Mouse (Mus musculus) cerebellum, postnatal 25 days (tissue): ENCODE data around the gene Dtnb.
A peak's percentile ranks its signal among the peaks of the same experiment; 100 is the strongest.

Source experiments
- DNase-seq, 2 experiments: peaks; one replicate each; pipeline ENCODE4 v3.0.0; 2021; ENCODE audit warnings: mixed read lengths in 2 of 2

Gene Dtnb

DNA sequence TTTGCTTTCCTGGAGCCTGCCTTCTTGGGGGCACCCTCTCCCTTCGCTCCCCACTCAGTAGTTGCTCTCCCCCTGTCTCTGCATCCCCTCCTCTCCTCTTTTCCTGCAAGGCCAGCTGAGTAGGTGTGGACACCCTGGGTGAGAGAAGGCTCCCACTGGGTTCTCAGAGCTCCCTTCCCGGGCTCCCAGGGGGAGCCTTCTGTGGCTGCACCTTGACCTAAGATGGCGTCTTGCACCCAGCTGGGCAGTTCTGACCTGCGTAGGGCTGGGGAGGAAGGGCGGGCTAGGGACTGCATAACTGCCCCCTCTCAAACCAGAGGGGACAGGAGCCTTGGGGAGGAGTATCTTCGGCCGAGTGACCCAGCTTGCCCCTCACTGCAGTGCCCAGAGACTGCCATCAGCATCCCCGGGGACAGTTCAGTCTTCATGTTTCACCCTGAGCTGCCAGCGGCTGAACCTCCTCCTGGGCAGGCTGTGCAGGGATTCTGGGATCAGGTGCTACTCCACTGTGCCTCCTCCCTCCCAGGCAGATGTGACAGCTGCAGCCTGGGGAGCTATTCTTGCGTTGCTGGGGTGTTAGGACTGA, 236.3 kb downstream of the Dtnb start:
- DNase-seq: peak; percentile 50 to 53

DNA sequence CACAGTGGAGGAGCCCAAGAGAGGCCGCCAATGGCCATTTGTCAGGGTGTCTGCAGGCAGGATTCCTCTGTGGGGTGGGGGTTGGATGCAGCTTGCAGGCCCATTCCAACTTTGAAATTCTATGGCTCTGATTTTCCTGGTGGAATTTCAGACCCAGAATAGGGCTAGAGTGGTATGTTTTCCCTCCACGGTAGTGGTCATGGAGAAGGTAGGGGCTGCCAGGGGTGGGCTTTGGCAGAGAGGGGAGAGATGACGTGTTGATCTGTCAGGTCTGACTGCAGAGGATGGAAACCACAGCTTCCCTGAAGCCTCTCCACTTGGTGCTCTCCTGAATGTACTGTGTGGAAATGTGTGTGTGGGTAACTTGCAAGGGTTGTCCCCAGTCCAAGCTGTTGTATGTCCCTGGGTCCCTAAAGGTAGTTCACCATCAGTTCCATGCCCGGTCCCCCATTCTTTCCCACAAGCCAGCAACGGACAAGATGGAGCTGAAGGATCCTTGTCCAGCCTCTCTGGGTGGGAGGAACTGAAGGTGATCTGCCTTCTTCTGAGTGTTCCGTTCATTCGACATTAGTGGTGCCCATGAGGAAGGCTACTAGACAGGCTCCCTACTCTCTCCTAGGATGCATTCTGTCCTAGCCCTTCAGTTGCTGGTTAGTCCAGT, 237.5 kb downstream of the Dtnb start:
- DNase-seq: peak in 1 of 2 experiments; percentile 23

DNA sequence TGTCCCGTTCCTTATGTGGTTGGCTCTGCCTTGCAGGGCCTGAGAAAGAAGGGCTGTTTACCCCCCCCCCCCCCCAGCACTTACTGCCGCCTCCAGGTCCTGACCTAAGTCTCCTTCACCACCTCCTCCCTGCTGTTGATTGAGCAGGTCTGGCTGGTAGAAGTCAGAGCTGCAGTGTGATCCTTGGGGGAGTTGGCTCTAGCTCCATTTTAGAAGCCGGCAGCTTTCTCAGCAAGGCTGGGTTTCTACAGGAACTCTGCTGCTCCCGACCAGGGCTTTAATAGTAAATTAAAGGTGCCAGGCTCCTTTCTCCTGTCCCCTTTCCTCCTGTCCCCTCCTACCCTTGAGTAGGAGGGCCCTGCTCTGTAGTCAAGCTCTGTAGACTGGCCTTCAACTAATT, 238.3 kb downstream of the Dtnb start:
- no peak for DNase-seq

DNA sequence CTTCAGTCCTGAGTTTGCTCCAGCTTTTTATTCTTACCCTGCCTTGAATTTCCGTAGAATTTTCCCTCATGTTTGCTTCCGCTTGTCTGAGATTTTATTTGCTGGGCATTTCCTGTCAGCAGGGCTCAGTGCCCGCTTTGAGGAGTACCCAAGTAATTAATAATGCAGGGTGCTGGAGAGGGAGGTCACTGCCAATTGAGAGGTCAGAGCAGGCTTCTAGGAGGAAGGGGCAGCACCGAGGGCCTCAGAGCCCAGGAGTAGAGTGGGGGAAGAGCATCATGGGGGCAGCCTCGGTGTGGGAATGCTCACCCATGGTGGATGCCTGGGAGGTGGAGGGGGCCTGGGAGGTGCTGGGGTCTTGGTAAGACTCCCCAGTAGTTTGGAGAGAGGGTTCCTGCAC, 239.4 kb downstream of the Dtnb start:
- peak in 1 of 2 experiments; percentile 16 for DNase-seq

DNA sequence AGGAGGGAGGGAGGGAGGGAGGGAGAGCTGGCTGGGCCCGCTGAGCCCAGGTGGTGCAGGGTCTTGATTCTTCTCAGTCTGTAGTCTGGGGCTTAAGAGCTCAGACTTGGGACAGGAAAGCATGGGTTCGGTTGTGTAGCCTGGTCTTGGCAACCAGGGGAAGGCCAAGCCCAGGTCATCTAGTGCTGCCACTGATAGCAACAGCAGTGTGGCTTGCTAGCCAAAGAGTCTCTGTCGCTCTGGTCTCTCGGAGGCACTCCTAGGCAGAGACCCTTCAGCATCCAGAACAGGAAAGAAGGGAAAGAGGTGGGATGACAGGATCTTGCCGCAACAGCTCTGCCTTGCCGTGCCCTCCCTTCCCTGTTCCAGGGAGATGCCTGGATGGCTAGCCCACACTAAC, 240.1 kb downstream of the Dtnb start:
- no peak for DNase-seq

DNA sequence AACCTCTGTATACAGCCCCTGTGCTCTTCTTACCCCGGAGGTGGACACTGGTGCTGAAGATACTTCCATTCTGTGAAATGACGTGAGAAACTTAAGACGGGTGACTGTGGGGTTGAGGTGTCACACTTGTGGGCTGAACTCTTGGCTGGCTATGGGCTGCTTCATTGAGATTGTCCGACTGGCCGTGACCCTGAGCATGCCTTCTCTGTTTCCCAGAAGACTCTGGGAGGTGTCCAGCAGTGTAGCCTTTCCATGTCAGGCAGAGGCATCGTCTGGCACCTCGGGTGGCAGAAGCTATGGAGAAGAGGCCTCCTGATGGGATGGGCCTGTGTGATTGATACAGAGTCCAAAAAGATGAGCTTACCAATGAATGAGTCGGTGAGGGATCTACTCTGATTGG, 241.0 kb downstream of the Dtnb start:
- DNase-seq: no peak

DNA sequence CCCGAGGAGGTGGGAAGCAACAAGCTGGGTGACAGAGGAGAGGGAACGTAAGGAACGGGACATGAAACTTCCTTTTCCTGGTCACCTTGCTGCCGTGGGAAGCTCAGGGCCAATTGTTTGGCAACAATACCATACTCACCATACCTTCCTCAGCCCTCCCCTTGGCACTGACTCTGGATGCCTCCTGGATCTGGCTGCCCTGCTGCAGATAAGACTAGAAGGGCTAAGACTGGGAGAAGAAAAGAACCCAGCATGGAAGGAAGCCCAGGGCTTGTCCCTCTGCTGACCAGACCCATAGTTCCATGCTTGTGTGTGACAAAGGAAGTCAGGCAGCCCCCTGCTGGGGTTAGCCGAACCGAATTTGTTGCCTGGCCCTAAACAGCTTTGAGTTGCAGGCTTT, 243.2 kb downstream of the Dtnb start:
- peak in 1 of 2 experiments; percentile 57 for DNase-seq

DNA sequence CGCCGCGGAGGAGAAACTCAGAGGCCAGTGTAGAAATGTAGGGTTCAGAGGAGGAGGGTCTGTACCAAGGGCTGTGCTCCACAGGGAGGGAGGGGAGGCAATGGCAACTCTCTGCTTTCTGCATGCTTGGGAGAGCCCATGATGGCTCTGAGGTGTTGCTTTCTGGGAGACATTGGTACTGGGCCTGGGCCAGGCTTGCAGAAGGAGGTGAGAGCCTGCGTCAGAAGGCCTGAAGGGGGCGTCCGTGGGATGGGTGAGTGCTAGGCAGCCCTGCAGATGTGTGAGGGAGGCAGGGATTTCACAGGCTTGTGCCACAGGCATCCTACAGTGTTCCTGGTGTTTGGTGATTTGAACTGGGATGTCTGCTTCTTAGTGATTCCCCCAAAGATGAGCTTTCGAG, 244.9 kb downstream of the Dtnb start:
- peak; percentile 44 to 70 for DNase-seq

DNA sequence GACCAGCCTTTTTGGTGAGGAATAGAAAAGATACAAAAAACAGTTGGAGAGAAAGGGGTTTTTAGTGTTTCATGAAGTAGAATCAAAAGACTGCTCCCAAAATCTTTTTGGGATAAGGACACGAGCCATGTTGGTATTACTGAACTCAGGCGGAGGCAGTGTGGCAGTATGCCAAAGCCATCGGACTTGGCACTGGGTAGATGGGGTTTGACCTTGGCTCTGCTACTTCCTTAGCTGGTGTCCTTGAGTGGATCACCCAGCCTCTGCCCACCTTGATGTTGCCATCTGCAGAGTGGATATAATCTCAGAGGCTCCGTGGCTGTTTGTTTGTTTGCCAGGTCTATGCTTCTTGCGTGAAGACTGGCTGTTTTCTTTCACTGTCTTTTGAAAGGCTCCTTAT, 245.4 kb downstream of the Dtnb start:
- DNase-seq: peak; percentile 64 to 72

DNA sequence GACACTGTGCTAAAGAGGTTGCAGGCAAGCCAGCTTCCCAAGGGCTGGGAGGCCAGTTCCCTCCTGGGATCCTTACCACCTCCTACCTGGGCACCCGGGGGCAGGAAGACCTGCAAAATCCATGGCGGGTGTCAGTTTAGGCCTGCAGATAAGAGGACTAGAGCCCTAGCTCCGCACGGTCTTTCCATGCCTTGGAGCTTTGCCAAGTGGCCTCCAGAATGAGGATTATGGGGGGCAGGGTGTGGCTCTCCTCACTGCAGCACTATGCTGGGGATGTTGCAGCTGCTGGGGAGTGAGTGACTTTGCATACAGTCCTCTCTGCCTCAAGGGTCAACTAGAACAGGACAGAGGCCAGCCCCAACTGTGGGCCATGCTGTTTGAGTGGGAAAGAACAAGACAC, 247.7 kb downstream of the Dtnb start:
- peak in 1 of 2 experiments; percentile 32 for DNase-seq

DNA sequence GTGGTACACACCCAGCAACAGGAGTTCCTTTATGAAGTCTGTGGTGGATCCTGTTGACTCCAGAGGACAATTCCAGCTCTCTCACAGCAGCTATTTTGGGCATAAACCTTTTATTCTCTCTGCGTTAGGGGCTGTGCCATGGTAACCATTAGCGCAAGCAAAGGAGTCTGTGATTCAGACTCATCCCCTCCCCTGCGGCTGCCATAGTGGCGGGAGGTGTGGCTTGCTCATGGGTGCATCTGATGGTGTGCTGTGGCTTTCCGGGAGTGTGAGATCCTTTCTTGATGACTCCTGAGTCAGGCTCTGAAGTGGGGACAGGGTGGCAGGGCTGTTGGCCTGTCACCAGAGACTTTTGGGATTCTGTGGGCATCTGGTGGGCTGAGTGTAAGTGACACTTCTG, 251.2 kb downstream of the Dtnb start:
- DNase-seq: no peak

DNA sequence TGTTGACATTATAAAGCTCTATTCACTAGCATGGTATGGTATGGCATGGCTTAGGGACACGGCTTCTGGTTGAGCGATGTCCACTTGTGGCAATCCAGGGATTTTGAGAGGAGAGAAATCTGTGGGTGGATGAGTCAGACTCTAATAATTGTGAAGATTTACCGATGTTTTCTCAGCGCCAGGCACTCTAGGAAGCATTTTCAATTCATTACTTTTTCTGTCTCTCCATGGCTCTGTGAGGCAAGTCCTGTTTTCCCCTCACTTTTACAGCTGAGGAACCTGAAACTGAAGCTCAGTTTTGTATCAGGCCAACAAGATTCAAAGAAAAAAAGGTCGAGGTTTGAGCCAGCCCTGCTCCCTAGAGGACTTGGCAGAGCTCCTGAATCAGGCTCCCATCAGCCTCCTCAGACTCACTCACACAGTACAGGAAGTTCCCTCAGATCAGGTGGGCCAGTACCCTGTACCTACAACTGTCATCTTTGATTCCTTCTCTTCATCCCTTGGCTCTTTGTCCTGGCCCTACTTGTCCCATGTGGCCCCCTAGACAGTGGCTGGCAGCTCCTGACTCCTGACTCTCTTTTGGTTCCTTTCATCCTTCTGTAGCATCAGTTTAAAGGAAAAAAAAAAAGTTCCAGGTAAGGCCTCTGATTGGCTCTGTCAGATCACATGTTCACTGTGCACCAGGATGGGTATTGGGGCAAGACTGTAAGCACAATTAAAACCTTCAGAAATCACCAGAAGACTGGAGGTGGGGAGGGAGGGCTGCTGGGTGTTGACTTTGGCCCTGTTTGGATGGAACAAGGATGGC, 252.9 kb downstream of the Dtnb start:
- DNase-seq: no peak

DNA sequence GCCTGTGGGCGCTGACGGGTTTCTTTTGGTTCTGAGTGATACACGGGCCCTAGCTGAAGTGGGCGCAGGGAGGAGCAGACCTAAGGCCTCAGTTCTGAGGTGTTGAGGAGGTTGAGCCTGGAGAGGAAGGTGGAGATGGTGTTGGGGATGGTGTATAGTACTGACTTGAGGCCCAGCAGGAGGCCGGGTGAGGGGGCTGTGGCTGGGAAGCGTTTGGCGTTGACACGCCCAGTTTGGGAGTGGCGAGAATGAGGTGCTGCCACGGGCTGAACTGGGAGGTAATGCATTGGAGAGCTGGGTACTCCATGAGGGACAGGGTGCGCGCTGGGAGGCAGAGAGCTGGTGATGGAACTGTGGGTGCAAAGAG, 253.5 kb downstream of the Dtnb start:
- no peak for DNase-seq

DNA sequence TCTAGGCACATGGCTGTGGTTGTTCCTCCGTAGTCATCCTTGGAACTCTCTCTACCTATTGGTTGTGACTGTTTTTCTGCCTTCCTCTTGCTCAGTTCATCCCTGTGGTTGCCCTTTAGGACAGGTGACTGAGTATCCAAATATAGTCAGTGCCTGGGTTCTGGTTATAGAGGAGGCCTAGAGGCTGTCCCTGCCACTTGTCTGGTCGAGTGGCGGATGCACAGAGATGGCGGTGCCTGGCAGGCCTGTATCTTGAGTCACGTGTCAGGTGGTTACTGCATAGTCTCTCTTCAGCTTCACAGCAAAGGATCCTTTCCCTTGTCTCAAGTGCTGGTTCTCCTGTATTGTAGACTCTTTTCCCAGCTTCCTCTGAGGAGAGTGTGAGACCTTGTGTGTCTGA, 255.6 kb downstream of the Dtnb start:
- DNase-seq: no peak
